In genomic region chr16:30675829-30676228, GRCm38 (mm10) we compare ENCODE assay signal across 16 mouse cellular contexts.
DNase-seq lines count a peak whose midpoint lies in the region; ATAC-seq lines count a peak whose summit lies in the region.
"Had no signal": no experiment of that assay in that cellular context is flagged by ENCODE, and none has a peak within 500 bp of the region (broad histone marks: within the 10 kb centered on the region; RNA-seq: fewer than 3 reads in every experiment).

No protein-coding gene starts in this region.

- WGBS in hindbrain, embryonic 11.5 days = 77% methylated on average over 4 of the region's 4 CpGs

- no peaks in the 10 kb centered on the region for H3K36me3 ChIP-seq in hindbrain, embryonic 11.5 days (ENCODE audit: control insufficient read depth, insufficient read depth, low read length)
- H3K36me3 ChIP-seq: forebrain, embryonic 15.5 days; kidney, embryonic 15.5 days; limb, embryonic 10.5 days; liver, embryonic 12.5 days had no signal

- no peak overlapping the region for H3K4me3 ChIP-seq in hindbrain, embryonic 11.5 days (ENCODE audit: low read depth, low read length)
- H3K4me3 ChIP-seq: forebrain, embryonic 15.5 days; kidney, embryonic 15.5 days; limb, embryonic 10.5 days; liver, embryonic 12.5 days; megakaryocyte, embryonic 14.5 days had no signal

- no peaks in the 10 kb centered on the region for H3K9me3 ChIP-seq in hindbrain, embryonic 11.5 days (ENCODE audit: control insufficient read depth, low read length)
- H3K9me3 ChIP-seq: forebrain, embryonic 15.5 days; kidney, embryonic 15.5 days; limb, embryonic 10.5 days; liver, embryonic 12.5 days had no signal

- DNase-seq in spleen, postnatal 36 days (ENCODE audit: low spot score in 2 of 2) = peak; percentile 47 to 51
- no peak for DNase-seq in spleen, postnatal 14 days (ENCODE audit: low spot score in 2 of 2)
- DNase-seq in thymus, postnatal 0 days (ENCODE audit: low spot score) = peak; percentile 70
- DNase-seq in hindbrain, embryonic 11.5 days (ENCODE audit: low spot score) = no peak
- DNase-seq in left cerebral cortex, adult 9 months (ENCODE audit: low spot score in 2 of 2) = no peak
- DNase-seq in left cerebral cortex, postnatal 14 days (ENCODE audit: low spot score in 2 of 2) = no peak
- DNase-seq: adrenal gland, adult 2 months; cerebellum, postnatal 14 days; right cerebral cortex, adult 18-20 months had no signal

- no peaks in the 10 kb centered on the region for H3K4me1 ChIP-seq in hindbrain, embryonic 11.5 days (replicated peaks; ENCODE audit: control insufficient read depth, insufficient read depth, low read length)
- H3K4me1 ChIP-seq: kidney, embryonic 15.5 days; liver, embryonic 12.5 days had no signal

- no peak overlapping the region for H3K9ac ChIP-seq in hindbrain, embryonic 11.5 days (ENCODE audit: low read depth, low read length)
- H3K9ac ChIP-seq: forebrain, embryonic 15.5 days; kidney, embryonic 15.5 days; liver, embryonic 12.5 days had no signal

- intact Hi-C loops in left cerebral cortex, postnatal 14 days (cut with DNase I) = no loop called here

- H3K27me3 ChIP-seq in hindbrain, embryonic 11.5 days (ENCODE audit: control insufficient read depth, insufficient read depth, low read length) = no peaks in the 10 kb centered on the region
- H3K27me3 ChIP-seq: forebrain, embryonic 15.5 days; kidney, embryonic 15.5 days; liver, embryonic 12.5 days had no signal

- no peak overlapping the region for H3K27ac ChIP-seq in hindbrain, embryonic 11.5 days (ENCODE audit: low read depth, low read length)
- H3K27ac ChIP-seq: forebrain, embryonic 15.5 days; kidney, embryonic 15.5 days; limb, embryonic 10.5 days; liver, embryonic 12.5 days had no signal

- peak; percentile 27 to 32; a peak in 2 of 4 replicates for ATAC-seq in hematopoietic stem cell, adult 5-6 weeks (replicated peaks in 1 of 2; ENCODE audit: insufficient read depth in 1 of 2, low FRiP score in 2 of 2, low TSS enrichment in 1 of 2, low read depth in 1 of 2, poor library complexity in 2 of 2, severe bottlenecking in 2 of 2)
- ATAC-seq in hindbrain, embryonic 11.5 days (ENCODE audit: low FRiP score) = no peak
- ATAC-seq: forebrain, embryonic 15.5 days; liver, embryonic 12.5 days had no signal

- H3K4me2 ChIP-seq in hindbrain, embryonic 11.5 days (replicated peaks; ENCODE audit: low read depth, low read length) = no peak overlapping the region
- H3K4me2 ChIP-seq: forebrain, embryonic 15.5 days; heart, embryonic 11.5 days; kidney, embryonic 15.5 days; liver, embryonic 12.5 days had no signal

Comparison
In these comparisons a context has a peak if more than half of its experiments do, and no peak if none do; other contexts are left out.
1. DNase-seq: peak in spleen, postnatal 36 days (2 of 2) and thymus, postnatal 0 days (single experiment); none in spleen, postnatal 14 days (0 of 2), hindbrain, embryonic 11.5 days (single experiment), left cerebral cortex, adult 9 months (0 of 2) and left cerebral cortex, postnatal 14 days (0 of 2).